Comparison of ENCODE assay signal across 11 mouse cellular contexts in genomic region chr11:103261671-103262411, GRCm38 (mm10). TPM values are rescaled to one million over a fixed set of nuclear protein-coding genes. Genes with fewer than 3 reads are reported as not detected.
DNase-seq lines count a peak whose midpoint lies in the region; ATAC-seq lines count a peak whose summit lies in the region.
"Had no signal": no experiment of that assay in that cellular context is flagged by ENCODE, and none has a peak within 500 bp of the region (broad histone marks: within the 10 kb centered on the region; RNA-seq: fewer than 3 reads in every experiment).

No protein-coding gene starts in this region.

- peak; percentile 81 for DNase-seq in adrenal gland, adult 2 months
- no peak for DNase-seq in adrenal gland, postnatal 4 days (ENCODE audit: low spot score in 2 of 2)
- DNase-seq in heart, postnatal 36 days = peak; percentile 49 to 60

- H3K79me2 ChIP-seq in macrophage (ENCODE audit: inconsistent target) = peaks cover 97% of the 10 kb centered on the region

- peaks cover 5% of the 10 kb centered on the region for H3K27me3 ChIP-seq in megakaryocyte, embryonic 14.5 days (replicated peaks)
- H3K27me3 ChIP-seq: embryonic facial prominence, embryonic 12.5 days had no signal

- peaks cover 72% of the 10 kb centered on the region for H3K4me1 ChIP-seq in megakaryocyte, embryonic 14.5 days

- 76% methylated on average over 7 of the region's 7 CpGs for WGBS in macrophage (ENCODE audit: missing documents)

- no peaks in the 10 kb centered on the region for H3K9me3 ChIP-seq in megakaryocyte, embryonic 14.5 days
- H3K9me3 ChIP-seq: embryonic facial prominence, embryonic 12.5 days had no signal

- ATAC-seq in megakaryocyte, adult 5-6 weeks (ENCODE audit: poor library complexity, severe bottlenecking) = no peak
- no peak for ATAC-seq in cerebellum, adult (ENCODE audit: insufficient number of reproducible peaks, low FRiP score, low TSS enrichment)
- ATAC-seq in erythroid progenitor cell, adult 5-6 weeks (replicated peaks; ENCODE audit: low FRiP score, poor library complexity, severe bottlenecking) = no peak

- peak overlapping the region; percentile 89 for H3K27ac ChIP-seq in macrophage
- H3K27ac ChIP-seq: embryonic facial prominence, embryonic 12.5 days had no signal

- intact Hi-C loops in heart, postnatal 36 days (cut with DNase I) = no loop called here

- H3K36me3 ChIP-seq in megakaryocyte, embryonic 14.5 days (replicated peaks; ENCODE audit: low read length) = no peaks in the 10 kb centered on the region
- H3K36me3 ChIP-seq in macrophage (ENCODE audit: inconsistent target) = no peaks in the 10 kb centered on the region
- H3K36me3 ChIP-seq: embryonic facial prominence, embryonic 12.5 days had no signal

- H3K4me3 ChIP-seq in megakaryocyte, embryonic 14.5 days (replicated peaks) = peak overlapping the region; percentile 91
- peak overlapping the region; percentile 44 for H3K4me3 ChIP-seq in macrophage (ENCODE audit: inconsistent target)
- H3K4me3 ChIP-seq: embryonic facial prominence, embryonic 12.5 days; myocyte had no signal

RNA-seq across cellular contexts. Expression of gene Map3k14, which starts 5.4 kb away (rescaled TPM):
- total RNA-seq in adrenal gland, adult 2 months (2021) = 1 to 10 TPM; 5.3 to 9.7 TPM
- polyA plus RNA-seq in adrenal gland, adult 2 months (2012; rRNA removed) = 12.6 and 18.2 TPM in 2 replicates
- total RNA-seq in adrenal gland, postnatal 4 days (2021) = 1 to 10 TPM; 6.9 to 8.0 TPM
- 1.0 and 2.3 TPM in 2 replicates for polyA plus RNA-seq in megakaryocyte, embryonic 14.5 days (2012; ENCODE audit: insufficient read depth, low replicate concordance)
- 14.5 and 16.6 TPM in 2 replicates for total RNA-seq in megakaryocyte, adult 5-6 weeks (2015)
- total RNA-seq in megakaryocyte, adult 5-6 weeks (2017) = 15.4 and 15.7 TPM in 2 replicates
- 1 to 10 TPM; 3.3 to 3.8 TPM for total RNA-seq in heart, postnatal 36 days (2021)
- 100 to 1,000 TPM in 5 of 26 experiments, 10 to 100 TPM in 21; 16.7 to 137 (median 78.1) TPM for total RNA-seq in macrophage (2018; cell fraction: chromatin; rRNA removed)
- 10 to 100 TPM in 23 of 26 experiments, 1 to 10 TPM in 3; 7.8 to 23.6 (median 14.8) TPM for total RNA-seq in macrophage (2018; cell fraction: cytosol; rRNA removed)
- 10 to 100 TPM in 25 of 26 experiments, 1 to 10 TPM in 1; 9.3 to 75.6 (median 42.6) TPM for total RNA-seq in macrophage (2018; cell fraction: nucleus; rRNA removed)
- 9.0 to 14.1 TPM (median 9.9 TPM) in 3 replicates for polyA plus RNA-seq in macrophage (2018)
- total RNA-seq in erythroid progenitor cell, adult 5-6 weeks (2015; ENCODE audit: low replicate concordance) = 2.9 and 3.8 TPM in 2 replicates
- total RNA-seq in erythroid progenitor cell, adult 5-6 weeks (2017; ENCODE audit: low replicate concordance) = 0.51 and 3.8 TPM in 2 replicates

RNA-seq across cellular contexts. Expression of gene Spata32, which starts 43.6 kb away (rescaled TPM):
- not detected for total RNA-seq in adrenal gland, adult 2 months (2021)
- polyA plus RNA-seq in adrenal gland, adult 2 months (2012; rRNA removed) = not detected in 2 replicates
- total RNA-seq in adrenal gland, postnatal 4 days (2021) = not detected
- not detected in 2 replicates for polyA plus RNA-seq in megakaryocyte, embryonic 14.5 days (2012; ENCODE audit: insufficient read depth, low replicate concordance)
- total RNA-seq in megakaryocyte, adult 5-6 weeks (2015) = not detected in 2 replicates
- total RNA-seq in megakaryocyte, adult 5-6 weeks (2017) = not detected in 2 replicates
- not detected for total RNA-seq in heart, postnatal 36 days (2021)
- not detected for total RNA-seq in macrophage (2018; cell fraction: chromatin; rRNA removed)
- not detected for total RNA-seq in macrophage (2018; cell fraction: cytosol; rRNA removed)
- total RNA-seq in macrophage (2018; cell fraction: nucleus; rRNA removed) = not detected
- not detected in 3 replicates for polyA plus RNA-seq in macrophage (2018)
- not detected in 2 replicates for total RNA-seq in erythroid progenitor cell, adult 5-6 weeks (2015; ENCODE audit: low replicate concordance)
- total RNA-seq in erythroid progenitor cell, adult 5-6 weeks (2017; ENCODE audit: low replicate concordance) = not detected in 2 replicates
- polyA plus RNA-seq: embryonic facial prominence, embryonic 12.5 days; large intestine, adult 2 months had no signal

RNA-seq across cellular contexts. Expression of gene 1700023F06Rik, which starts 53.5 kb away (rescaled TPM):
- under 1 TPM; 0.45 to 0.52 TPM for total RNA-seq in adrenal gland, adult 2 months (2021)
- 1.4 and 2.1 TPM in 2 replicates for polyA plus RNA-seq in adrenal gland, adult 2 months (2012; rRNA removed)
- under 1 TPM; 0.45 to 0.70 TPM for total RNA-seq in adrenal gland, postnatal 4 days (2021)
- not detected in 2 replicates for polyA plus RNA-seq in megakaryocyte, embryonic 14.5 days (2012; ENCODE audit: insufficient read depth, low replicate concordance)
- total RNA-seq in megakaryocyte, adult 5-6 weeks (2015) = not detected in 2 replicates
- total RNA-seq in megakaryocyte, adult 5-6 weeks (2017) = not detected in 2 replicates
- not detected for total RNA-seq in heart, postnatal 36 days (2021)
- not detected for total RNA-seq in macrophage (2018; cell fraction: chromatin; rRNA removed)
- not detected for total RNA-seq in macrophage (2018; cell fraction: cytosol; rRNA removed)
- total RNA-seq in macrophage (2018; cell fraction: nucleus; rRNA removed) = not detected
- not detected in 3 replicates for polyA plus RNA-seq in macrophage (2018)
- 6.3 TPM in 1 of 2 replicates, not detected in the other for total RNA-seq in erythroid progenitor cell, adult 5-6 weeks (2015; ENCODE audit: low replicate concordance)
- not detected in 2 replicates for total RNA-seq in erythroid progenitor cell, adult 5-6 weeks (2017; ENCODE audit: low replicate concordance)
- polyA plus RNA-seq: myocyte had no signal

Comparison
In these comparisons a context has a peak if more than half of its experiments do, and no peak if none do; other contexts are left out.
1. DNase-seq: peak in adrenal gland, adult 2 months (single experiment) and heart, postnatal 36 days (2 of 2); none in adrenal gland, postnatal 4 days (0 of 2).